Mouse (Mus musculus) common myeloid progenitor, adult 5-6 weeks (primary cell): Measurements from ENCODE around the gene Rag2. TPM values are rescaled to one million over a fixed set of nuclear protein-coding genes. Genes with fewer than 3 reads are reported as not detected.

Experiments
- ATAC-seq: replicated peaks from 2 replicates; pipeline ENCODE4 v1.8.0; 2016; ENCODE audit warnings: low read depth, mild to moderate bottlenecking, moderate TSS enrichment, inconsistent platforms; ENCODE audit not compliant: poor library complexity, severe bottlenecking
- total RNA-seq: library from RNA; stranded (forward); fragments of 200-1000, 187-1606 nt; gene quantifications from 2 replicates; pipeline ENCODE4 v1.2.3, GENCODE M21; 2017

The Rag2 gene
- total RNA-seq, 1 experiment from 2014 or later = 1.1 TPM

- no peak for ATAC-seq
Measured at GRCm38 (mm10) chr2:101623042-101623441, 1.5 kb upstream of the Rag2 start.

- 0 out of 2 replicates have a peak, but pooled peaks have one; percentile 15 for ATAC-seq
Measured at GRCm38 (mm10) chr2:101624011-101624410, 507 bp upstream of the Rag2 start.

GRCm38 (mm10) chr2:101627227-101627626 is 2.7 kb downstream of the Rag2 start:
- ATAC-seq = no peak

- ATAC-seq = peak; percentile 94
Measured at GRCm38 (mm10) chr2:101628297-101629236, 4.0 kb downstream of the Rag2 start.

GRCm38 (mm10) chr2:101638979-101639839 is 14.7 kb downstream of the Rag2 start:
- ATAC-seq = no peak

DNA sequence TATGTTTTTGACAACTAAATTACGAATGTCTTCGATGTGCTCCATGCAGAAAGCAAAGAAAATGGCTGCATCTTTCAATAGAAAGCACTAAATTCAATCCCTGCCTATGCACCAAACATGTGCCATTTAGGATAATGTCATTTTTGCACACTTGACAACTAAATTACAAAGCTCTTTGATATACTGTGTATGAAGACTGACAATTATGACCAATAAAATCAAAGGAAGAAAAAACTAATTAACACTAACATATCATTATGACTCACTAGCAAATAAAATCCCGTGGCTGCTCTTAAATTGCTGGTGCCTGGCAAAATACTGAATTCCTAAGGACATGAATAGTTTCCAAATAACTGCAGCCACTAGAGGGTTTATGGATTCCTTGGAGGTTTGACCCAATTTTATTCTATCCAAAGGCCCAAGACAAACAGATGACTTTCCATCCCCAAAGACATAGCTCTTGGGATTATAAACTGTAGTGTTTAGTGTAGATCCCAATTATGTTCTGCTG is 15.4 kb downstream of the Rag2 start:
- ATAC-seq = no peak

DNA sequence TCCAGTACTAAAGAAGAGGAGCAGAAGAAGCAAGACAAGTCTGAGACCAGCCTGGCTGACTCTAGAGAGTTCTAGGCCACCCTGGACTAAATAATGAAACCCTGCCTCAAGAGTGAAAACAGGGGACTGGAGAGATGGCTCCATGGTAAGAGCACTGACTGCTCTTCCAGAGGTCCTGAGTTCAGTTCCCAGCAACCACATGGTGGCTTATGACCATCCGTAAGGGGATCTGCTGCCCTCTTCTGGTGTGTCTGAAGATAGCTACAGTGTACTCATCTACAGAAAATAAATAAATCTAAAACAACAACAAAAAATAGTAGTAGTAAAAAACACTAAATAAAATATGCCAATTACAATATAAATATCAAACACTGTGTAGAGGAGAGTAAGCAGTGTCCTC is 21.3 kb downstream of the Rag2 start:
- no peak for ATAC-seq

GRCm38 (mm10) chr2:101648361-101648760 is 23.8 kb downstream of the Rag2 start:
- ATAC-seq = no peak

- peak; percentile 64 for ATAC-seq
Measured at GRCm38 (mm10) chr2:101649114-101649671, 24.7 kb downstream of the Rag2 start, which contains the start of the genes Rag1 and B230118H07Rik. Rag1 (minus strand) TSS chr2:101649501. B230118H07Rik (minus strand) TSS chr2:101649532.

DNA sequence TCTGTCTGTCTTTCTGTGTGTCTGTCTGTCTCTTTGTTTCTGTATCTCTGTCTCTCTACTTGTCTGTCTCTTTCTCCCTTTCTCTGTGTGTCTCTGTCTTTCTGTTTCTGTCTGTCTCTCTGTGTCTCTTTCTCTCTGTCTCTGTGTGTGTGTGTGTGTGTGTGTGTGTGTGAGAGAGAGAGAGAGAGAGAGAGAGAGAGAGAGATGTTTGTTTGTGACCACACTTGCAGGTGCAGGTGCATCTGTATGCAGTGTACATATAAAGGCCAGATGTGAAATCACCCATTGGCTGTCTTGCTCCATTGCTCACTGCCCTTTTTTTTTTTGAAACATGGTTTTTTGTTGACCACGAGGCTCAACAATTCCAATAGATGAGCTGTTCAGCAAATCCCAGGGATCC is 25.9 kb downstream of the Rag2 start:
- ATAC-seq = no peak

- ATAC-seq = no peak; the same call in 1 of the 2 replicates
Measured at GRCm38 (mm10) chr2:101652204-101652920, 27.8 kb downstream of the Rag2 start.

DNA sequence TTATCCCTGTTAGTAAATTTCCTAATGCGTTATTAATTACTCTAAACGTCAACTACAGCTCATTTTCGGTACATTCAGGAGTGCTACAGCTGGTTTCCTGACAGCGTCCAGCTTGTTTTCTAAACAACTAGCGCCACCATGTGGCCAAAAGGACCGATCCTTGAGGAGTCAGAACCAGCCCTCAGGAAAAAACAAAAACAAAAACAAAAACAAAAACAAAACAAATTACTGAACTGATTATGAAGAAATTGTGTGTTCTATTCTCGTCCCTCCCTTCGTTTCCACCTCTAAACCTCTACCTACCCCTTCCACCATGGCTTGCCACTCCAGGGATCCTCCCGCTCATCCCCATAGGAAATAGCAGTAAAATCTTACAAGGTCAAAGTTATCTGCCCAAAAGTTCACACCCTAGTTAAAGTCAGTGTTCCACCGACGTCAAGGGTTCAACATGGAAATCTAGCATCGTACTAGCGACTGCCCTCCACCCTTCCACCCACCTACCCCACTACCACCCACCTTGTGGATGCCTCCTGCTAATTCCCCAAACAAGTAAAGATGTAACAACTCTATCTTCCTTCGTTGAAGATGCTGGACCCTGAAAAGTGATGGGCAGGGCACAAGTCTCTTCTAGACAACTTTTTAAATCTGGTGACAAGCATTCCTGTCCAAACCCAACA is 28.5 kb downstream of the Rag2 start:
- peak; percentile 76 for ATAC-seq

GRCm38 (mm10) chr2:101660536-101660935 is 36.0 kb downstream of the Rag2 start:
- no peak for ATAC-seq

DNA sequence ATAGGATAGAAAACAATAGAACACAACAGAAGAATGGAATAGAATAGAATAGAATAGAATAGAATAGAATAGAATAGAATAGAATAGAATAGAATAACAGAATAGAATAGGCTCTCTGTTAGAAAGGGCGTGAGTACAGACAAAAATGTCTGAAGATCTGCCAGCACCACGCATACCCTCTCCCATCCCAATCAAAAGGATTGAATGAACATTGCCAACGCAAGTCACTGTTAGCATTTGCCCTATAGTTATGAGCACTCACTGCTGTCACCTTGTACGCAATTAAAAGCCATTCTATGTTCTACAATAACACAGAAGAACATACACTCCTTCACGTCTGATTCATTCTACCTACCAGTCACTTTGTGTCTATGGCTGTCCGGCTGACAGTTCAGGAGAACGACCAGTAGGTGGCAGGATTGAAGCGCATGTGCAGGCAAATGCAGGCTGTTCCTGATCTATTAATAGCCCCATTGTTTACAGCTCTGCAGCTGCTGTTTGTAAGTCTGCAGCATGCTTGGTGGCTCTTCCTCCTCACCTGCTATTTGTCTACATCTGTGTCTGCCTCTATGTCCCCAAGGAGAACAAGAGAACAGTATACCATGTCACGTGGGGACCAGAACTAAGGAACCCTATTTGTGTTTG is 40.7 kb downstream of the Rag2 start:
- ATAC-seq = peak; percentile 99

GRCm38 (mm10) chr2:101665703-101666092 is 41.2 kb downstream of the Rag2 start:
- no peak for ATAC-seq

GRCm38 (mm10) chr2:101668751-101669150 is 44.2 kb downstream of the Rag2 start:
- ATAC-seq = no peak

DNA sequence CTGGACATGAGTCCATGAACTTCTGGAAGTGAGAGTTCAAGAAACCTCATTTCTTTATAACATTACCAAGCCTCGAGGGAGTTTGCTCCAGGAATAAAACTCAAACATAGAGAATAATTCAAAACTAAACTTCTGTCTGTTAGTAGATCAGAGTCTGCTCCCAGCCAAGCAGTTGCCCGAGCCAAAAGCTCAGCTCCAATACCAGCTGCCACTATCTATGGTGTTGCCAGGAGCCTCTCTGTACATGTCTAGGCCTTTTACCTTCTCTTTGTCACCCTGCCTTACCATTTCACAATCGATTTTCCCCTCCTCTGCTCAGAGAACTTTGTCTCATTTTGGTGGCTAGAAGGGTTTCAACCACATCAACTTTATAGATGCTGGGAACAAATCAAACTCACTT is 49.0 kb downstream of the Rag2 start:
- ATAC-seq = no peak

- ATAC-seq = peak; percentile 98
Measured at GRCm38 (mm10) chr2:101678236-101679021, 53.9 kb downstream of the Rag2 start, which contains the start of gene Traf6. Traf6 (plus strand) TSS chr2:101678429.
